Mouse (Mus musculus): ENCODE measurements around the gene Pde6g.
A peak's percentile ranks its signal among the peaks of the same experiment; 100 is the strongest.

The Pde6g gene

GRCm38 (mm10) chr11:120467051-120467735, 13.9 kb upstream of the Pde6g start, which contains the start of gene Arl16:
Gene Arl16 (minus strand): TSS chr11:120467607.
- DNase-seq = peak; percentile 88

GRCm38 (mm10) chr11:120465521-120465920, 12.2 kb upstream of the Pde6g start:
- no peak for DNase-seq

GRCm38 (mm10) chr11:120464365-120464764, 11.1 kb upstream of the Pde6g start:
- DNase-seq = no peak

GRCm38 (mm10) chr11:120463536-120463935, 10.2 kb upstream of the Pde6g start:
- no peak for DNase-seq

DNA sequence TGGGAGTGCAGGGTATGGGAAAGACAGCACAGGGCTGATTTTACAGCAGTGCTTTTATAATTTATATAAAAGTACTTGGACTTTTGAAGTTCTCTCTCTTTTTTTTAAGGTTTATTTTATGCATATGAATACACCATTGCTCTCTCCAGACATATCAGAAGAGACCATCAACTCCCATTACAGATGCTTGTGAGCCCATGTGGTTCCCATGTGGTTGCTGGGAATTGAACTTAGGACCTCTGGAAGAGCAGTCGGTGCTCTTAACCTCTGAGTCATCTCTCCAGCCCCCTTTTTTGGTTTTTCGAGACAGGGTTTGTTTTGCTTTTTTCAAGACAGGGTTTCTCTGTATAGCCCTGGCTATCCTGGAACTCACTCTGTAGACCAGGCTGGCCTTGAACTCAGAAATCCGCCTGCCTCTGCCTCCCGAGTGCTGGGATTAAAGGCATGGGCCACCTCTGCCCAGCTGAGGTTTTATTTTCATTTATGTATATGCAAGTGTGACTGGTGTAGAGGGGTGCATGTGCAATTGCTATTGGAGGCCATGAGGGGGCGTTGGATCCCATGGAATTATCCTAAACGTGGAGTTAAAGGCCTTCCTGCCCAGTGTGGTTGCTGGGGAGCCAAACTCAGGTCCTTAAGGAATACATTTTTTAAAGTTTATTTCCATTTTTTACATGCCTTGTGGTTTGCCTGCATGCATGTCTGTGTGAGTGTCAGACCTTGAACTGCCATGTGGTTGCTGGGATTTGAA, 5.7 kb upstream of the Pde6g start:
- no peak for DNase-seq

- peak; percentile 57 for DNase-seq
Observed at GRCm38 (mm10) chr11:120457772-120458751, 4.8 kb upstream of the Pde6g start, which contains the start of the genes Oxld1 and Ccdc137. Gene Oxld1 (minus strand): TSS chr11:120458068. Gene Ccdc137 (plus strand): TSS chr11:120458115.

DNA sequence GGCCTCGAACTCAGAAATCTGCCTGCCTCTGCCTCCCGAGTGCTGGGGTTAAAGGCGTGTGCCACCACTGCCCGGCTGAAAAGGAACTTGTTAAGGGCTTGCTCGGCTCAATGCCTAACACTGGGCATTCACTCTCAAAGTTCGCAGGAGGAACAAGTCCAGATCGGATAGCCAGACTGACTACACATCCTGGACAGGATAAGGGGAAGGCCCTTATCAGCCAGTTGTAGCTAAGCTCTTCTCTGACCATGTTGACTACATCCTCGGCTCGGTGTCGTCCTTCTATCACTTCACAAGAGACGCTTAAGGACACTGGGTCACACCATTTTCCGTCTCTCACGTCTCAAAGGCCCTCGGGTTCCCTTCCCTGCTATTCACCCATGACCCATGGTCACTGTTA, 4.1 kb upstream of the Pde6g start:
- DNase-seq = no peak

DNA sequence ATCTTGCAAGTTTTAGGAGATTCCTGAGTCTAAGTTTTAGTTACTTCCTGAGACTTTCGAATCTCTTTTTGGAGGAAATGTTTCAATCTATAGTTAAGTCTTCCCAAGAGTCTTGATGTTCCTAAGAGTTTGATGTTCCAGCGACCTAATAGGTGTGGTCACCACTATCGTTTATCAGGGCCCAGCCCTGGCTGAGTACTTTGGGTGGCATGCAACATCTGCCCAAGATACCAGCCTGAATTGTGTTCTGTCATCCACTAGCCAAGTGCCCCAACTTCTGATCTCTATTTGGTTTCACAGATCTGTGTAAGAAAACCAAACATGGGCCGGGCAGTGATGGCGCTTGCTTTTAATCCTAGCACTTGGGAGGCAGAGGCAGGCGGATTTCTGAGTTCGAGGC, 2.1 kb upstream of the Pde6g start:
- no peak for DNase-seq

DNA sequence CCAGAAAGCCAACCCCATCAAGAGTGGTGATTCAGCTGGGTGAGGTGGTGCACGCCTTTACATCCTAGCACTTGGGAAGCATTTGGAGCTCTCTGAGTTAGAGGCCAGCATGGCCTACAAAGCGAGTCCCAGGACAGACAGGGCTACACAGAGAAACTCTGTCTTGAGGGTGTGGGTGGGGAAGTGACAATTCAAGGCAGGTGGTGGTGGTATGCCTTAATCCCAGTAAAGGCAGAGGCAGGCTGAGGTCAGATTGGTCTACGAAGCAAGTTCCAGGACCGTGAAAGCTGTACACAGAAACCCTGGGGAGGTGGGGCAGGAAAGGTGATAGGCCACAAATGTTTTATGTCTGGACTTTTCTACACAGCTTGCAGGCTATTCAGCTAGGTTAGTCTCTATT, 1.7 kb upstream of the Pde6g start:
- DNase-seq = no peak

- DNase-seq = no peak
Observed at GRCm38 (mm10) chr11:120452246-120452645, 1.1 kb downstream of the Pde6g start.

DNA sequence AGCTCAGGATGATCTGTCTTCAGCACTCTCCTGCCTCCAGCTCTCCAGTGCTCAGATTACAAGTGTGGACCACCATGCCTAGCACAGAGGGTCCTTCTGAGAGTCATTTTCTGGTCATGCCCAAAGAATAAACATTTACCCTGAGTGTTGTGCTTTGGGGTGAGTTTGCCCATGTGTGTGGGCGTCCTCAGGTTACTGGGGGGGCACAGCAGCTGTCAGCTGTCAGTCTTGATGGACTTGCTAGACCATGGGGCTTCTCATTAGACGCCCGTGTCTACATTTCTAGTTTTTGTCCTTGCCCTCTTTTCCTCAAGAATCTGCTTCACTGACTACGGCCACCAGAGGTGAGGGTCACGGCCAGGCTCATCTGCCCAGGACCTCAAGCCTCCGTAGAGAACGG, 6.1 kb downstream of the Pde6g start:
- no peak for DNase-seq

- no peak for DNase-seq
Observed at GRCm38 (mm10) chr11:120445475-120445874, 7.8 kb downstream of the Pde6g start.

DNA sequence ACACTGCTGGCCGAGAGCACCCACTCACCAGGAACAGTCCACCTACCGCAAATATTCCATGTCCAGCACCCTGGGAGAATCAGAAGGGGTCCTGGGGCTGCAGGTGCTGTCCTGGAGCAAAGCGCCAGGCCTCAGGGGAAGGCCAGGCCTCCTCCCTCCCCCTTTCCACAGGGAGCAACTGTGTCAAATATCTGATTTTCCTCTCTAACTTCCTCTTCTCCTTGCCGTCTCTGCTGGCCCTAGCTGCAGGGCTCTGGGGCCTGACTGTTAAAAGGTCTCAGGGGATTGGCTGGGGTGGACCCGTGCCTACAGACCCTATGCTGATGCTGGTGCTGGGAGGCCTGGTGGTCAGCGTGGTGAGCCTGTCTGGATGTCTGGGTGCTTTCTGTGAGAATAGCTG, 9.2 kb downstream of the Pde6g start:
- no peak for DNase-seq

DNA sequence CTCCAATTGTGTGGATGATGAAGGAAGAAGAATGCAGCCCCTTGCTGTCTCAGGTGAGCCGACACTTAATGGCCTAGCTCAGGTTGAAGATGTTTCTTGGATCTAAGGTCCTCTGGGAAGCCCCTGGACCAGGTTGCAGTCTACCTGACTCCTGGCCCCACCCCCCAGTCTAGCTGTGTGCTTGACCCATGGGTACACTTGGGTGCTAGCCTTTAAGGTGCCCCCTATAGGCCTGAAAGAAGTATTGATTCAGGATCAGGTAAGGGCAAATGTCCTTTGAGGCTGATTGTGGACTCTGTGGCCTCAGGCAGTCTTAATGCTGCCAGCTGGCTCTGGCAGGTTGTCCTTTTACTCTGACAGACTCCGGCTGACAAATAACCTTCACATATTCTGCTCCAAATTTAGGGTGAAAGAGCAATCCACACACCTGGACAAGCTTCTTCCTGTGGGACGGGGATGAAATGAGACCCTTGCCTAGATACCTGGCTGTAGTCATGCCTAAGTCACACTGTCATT, 10.5 kb downstream of the Pde6g start:
- no peak for DNase-seq

GRCm38 (mm10) chr11:120442344-120442743, 11.0 kb downstream of the Pde6g start, which contains the start of gene Tspan10:
Gene Tspan10 (plus strand): TSS chr11:120442644.
- no peak for DNase-seq

DNA sequence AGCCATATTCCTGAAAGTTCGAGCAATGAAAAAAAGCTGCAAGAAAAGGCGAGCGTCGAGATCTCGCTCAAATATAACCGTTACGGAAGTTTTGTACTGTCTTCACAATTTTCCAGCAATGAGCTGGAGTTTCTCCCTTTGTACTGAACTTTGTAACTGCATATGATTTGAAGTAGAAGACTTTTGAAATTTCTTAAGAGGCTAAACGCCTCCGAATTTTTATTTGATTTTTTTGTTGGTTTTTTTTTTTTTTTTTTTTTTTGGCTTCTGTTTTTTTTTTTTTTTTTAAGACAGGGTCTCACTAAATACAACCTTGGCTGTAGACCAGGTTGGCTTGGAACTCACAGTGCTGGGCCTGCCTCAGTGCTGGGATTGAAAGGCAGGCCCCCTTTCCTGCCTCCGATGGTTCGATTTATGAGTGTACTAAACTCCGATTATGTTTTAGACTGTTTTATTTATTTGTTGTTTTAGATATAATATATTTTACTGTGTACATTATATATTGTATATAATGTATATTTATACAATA, 15.4 kb downstream of the Pde6g start:
- no peak for DNase-seq

- DNase-seq = peak; percentile 84
Observed at GRCm38 (mm10) chr11:120437152-120437856, 16.0 kb downstream of the Pde6g start, which contains the start of gene Nploc4. Gene Nploc4 (minus strand): TSS chr11:120437708.

DNA sequence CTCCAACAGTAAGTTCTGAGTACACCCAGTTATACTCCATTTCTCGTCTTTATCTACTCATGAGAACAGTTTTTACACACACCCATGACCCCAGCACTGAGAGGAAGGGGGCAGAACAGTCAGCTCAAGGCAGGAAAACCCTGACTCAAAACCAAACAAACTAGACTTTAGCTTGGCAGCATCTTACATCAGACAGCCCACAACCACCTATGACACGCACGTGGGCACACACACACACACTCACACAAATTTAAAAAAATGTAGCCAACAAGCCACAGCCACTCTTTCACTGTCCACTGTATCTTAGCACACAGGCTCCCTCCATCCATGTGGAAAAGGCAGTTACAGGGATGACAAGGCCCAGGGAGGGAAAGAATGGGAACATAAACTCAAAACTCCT, 26.6 kb downstream of the Pde6g start:
- DNase-seq = no peak

DNA sequence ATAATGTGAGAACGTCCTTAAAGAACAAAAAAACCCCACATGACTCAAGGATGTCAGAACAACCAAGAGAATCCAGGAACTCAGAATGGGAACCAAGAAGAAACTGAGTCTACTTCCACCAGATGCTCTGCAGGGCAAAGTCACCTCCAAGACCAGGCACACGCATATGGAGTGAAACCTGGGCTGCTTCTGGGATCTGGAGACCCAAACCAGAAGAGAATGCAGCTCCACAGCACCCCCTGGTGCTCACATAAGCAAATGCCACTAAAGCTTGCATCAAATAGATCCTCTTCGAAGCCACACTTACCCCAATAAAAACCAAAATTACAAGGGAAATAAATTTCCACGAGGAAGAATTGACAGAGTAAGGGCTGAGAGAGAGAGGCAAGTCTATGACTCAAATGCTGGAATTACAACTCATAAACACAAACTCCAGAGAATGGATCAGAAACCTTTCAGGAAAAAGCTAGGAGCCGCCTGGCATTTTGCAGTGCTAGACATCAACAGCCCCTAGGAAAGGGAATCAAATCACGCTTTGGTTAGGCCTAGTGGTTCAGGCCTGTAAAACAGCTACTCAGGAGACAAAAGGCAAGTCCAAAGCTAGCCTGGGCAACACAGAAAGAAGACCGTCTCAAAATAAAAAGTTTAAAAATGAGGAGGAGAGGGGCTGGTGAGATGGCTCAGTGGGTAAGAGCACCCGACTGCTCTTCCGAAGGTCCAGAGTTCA, 29.6 kb downstream of the Pde6g start:
- peak; percentile 48 for DNase-seq

GRCm38 (mm10) chr11:120422651-120423568, 30.4 kb downstream of the Pde6g start:
- no peak for DNase-seq

Measured in cerebellum, adult 11 months (tissue).